Mouse (Mus musculus) T-helper 17 cell (primary cell): Measurements from ENCODE around the gene Ubqln4.

Experiments used
- in situ Hi-C, 2 experiments: fragments of 300-600 bp; cut with MboI, MseI; formaldehyde crosslinking; loops; 1 replicate in 1 of 2; 2 replicates in 1 of 2; pipeline ENCODE4 v1.15.1; 2025; ENCODE audit warnings: high pct_unique_total_duplicates in 2 of 2

Gene Ubqln4

GRCm38 (mm10) chr3:88553525-88553879 is at the start of gene Ubqln4:
Gene Ubqln4, plus strand, starts transcription at chr3:88553758.
- in situ Hi-C loops, result no loop called here

GRCm38 (mm10) chr3:88503881-88504746 is 49.4 kb upstream of the Ubqln4 start:
- in situ Hi-C loops, result no loop called here

- in situ Hi-C loops, result no loop called here
Observed at GRCm38 (mm10) chr3:88505081-88505480, 48.5 kb upstream of the Ubqln4 start.

DNA sequence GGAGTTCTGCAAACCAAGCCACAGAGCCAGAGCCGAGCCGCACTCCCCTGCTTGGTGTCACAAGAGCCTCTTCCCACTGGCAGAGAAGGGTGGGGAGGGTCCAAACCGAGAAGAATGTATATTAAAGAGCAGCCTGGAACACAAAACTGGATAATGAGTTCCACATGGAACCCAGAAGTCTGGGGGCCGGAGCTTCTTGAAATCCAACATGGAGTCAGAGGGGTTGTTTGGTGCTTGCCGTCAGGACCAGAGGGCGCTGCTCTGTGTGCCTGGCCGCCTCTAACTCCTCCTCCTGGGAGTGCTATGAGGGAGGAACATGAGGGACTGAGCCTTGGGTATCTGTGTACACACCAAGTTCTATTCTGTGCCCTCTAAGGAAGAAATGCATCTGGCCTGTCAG is 47.8 kb upstream of the Ubqln4 start:
- in situ Hi-C loops, result no loop called here

- in situ Hi-C loops, result no loop called here
Observed at GRCm38 (mm10) chr3:88509250-88509649, 44.3 kb upstream of the Ubqln4 start.

DNA sequence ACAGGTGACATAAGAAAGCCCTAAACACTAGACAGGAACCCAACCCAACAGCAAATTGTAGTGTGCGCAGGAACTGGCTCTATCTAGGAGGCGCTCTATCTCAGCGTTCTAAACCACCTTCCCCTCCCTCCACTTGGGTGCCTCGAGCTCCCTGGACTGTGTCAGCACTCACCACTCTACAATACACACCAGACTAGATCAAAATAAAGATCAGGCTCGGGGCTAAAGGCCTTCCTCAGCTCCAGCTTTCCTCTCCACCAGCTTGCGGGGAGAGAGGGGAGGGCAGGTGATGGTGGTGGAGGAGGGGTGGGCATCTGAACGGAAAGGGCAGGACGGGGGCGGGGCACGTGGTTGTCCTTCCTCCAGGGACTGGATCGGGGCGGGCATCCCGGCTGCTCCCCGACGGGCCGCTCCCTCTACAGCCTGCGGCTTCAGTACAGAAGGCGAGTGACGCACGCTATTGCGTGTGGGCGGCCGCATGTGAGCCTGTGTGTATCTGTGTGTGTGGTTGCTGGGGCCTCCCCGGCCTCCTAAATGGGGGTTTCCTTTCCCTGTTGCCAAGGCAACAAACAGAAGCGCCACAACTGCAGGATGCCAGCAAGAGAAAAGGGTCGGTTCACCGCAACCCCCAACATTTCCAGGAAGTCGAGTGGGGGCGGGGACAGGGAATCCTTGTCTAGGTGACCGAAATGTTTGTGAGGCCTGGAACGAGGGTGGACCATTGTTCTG is 43.7 kb upstream of the Ubqln4 start, which contains the start of gene Lmna:
TSS of gene Lmna (minus strand) at position 265 of the 729 bp plus-strand sequence.
- in situ Hi-C loops, result loop anchor here in 1 of 2 experiments (10.0 kb wide), 1 partner anchor 365 kb away; the partner anchor contains the start of gene Mef2d

- in situ Hi-C loops, result loop anchor here in 1 of 2 experiments (10.0 kb wide), 1 partner anchor 366 kb away; the partner anchor contains the start of gene Mef2d
Observed at GRCm38 (mm10) chr3:88510421-88511289, 42.9 kb upstream of the Ubqln4 start.

- in situ Hi-C loops, result loop anchor here in 1 of 2 experiments (10.0 kb wide), 1 partner anchor 367 kb away; the partner anchor contains the start of gene Mef2d
Observed at GRCm38 (mm10) chr3:88511559-88511958, 42.0 kb upstream of the Ubqln4 start.

DNA sequence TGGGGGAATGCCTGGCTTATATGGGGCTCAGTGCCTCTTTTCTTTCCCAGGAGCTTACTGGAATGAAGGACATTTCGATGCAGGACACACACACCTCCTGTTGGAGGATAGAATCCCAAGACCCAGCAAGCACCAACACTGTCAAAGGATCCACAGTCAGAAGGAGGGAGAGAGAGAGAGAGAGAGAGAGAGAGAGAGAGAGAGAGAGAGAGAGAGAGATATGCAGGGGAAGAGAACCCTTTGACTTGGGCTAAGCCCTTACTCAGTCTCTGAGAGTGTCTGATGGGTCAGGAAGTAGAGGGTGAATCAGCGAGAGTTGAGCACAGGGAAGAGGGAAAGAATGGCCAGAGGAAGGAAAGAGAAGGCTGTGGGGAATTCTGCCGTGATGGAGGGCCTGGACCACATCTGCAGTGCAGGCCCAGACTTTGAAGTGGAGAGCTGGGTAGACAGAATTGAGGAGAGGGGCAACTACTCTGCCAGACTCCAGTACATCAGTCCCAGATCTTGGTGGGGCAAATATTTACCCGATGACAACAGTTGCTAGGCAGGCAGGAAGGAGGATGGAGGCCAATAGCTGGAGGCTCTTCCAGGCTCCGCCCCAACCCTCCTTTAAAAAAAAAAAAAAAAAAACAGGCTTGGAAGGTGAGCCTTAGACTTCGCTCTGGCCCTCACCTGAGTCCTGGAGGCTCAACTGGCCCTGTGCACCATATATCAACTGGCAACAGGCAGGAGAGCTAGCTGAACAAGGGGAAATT is 41.2 kb upstream of the Ubqln4 start:
- in situ Hi-C loops, result loop anchor here in 1 of 2 experiments (10.0 kb wide), 1 partner anchor 368 kb away; the partner anchor contains the start of gene Mef2d

DNA sequence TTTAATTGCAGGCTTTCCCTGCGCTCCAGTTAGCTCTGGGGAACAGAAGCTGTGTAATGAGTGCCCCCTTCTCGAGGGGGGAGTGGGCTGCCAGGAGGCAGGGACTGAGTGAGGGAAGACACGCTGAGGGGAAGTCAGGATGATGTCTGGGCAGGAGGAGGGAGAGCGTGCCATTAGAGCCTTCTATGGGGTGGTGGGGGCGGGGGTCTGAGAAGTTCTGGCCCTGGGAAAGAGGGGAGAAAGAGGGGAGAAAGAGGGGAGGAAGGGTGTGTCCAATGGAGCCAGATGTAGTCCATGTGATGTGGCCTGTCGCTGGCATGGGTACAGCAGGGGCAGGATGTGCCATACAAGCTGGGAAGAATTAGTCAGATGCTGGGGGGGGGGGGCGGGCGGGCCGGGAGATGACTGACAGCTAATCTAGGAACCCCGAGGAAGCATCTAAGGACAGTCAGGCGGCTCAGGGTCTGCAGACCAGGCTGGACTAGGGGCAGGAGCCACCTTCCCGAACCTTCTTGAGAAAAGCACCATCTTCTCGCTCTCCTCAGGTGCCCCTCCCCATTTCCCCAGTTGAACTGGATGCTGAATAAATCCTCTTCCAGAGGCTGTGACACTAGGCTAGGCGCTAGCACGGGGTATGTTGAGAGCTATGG is 40.5 kb upstream of the Ubqln4 start:
- in situ Hi-C loops, result loop anchor here in 1 of 2 experiments (10.0 kb wide), 1 partner anchor 368 kb away; the partner anchor contains the start of gene Mef2d

- in situ Hi-C loops, result loop anchor here in 1 of 2 experiments (10.0 kb wide), 1 partner anchor 369 kb away; the partner anchor contains the start of gene Mef2d
Observed at GRCm38 (mm10) chr3:88513546-88514115, 39.9 kb upstream of the Ubqln4 start.

DNA sequence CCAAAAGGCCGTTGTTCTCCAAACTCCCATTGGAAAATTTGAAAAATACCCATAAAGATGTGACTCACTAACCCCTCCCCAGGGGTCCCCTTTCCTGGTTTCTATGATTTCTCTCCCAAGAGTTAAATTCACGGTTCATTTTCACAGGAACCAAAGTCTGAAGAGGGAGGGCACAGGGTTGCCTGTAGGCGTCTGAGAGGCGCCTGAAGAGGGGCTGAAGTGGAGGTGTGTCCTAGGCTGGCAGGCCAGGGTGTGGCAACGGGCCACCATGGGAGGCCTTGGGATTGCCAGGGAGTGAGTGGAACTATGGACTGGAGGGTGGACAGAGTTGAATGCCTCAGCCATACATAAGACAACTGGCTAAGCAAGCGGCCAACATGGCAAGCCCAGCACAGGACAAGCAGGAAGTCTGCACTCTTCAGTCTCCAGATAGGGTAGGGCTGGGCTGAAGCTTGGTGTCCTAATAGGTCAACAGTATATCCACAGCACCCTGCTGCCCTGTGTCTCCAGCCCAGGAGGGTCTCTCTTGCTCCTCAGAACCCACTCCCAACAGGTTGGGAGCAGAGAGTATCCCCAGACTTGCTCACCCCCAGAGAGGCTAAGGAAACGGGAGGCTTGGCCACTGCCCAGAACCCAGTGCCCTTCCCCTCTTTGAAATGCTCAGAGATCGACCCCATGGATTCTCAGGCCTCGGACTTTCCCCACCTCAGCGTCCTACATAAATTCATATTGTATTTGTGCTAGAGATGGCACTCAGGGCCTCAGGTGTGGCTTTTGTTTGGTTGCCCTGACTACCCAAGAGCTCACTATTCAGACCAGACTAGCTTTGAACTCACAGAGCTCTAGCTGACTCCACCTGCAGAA is 39.1 kb upstream of the Ubqln4 start:
- in situ Hi-C loops, result loop anchor here in 1 of 2 experiments (10.0 kb wide), 1 partner anchor 370 kb away; the partner anchor contains the start of gene Mef2d

- in situ Hi-C loops, result loop anchor here in 1 of 2 experiments (10.0 kb wide), 1 partner anchor 370 kb away; the partner anchor contains the start of gene Mef2d
Observed at GRCm38 (mm10) chr3:88515095-88515386, 38.5 kb upstream of the Ubqln4 start.

DNA sequence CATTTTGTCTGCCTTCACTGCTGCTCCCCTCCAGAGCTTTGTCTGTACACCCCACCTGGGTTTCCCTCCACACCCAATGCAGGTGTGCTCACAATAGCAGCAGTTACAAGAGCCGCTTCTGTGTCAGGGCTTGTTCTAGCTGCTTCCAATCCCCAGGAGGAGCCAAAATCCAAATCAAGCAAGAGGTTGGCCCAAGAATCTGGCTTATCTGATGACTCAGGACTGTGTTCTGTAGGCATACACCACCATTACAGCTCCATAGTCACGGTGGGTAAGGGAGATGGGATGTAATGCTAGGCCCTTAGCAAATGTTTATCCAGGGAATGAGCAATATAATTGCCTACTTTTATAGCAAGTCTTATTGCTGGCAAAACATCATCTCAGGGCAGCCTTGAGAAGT is 37.2 kb upstream of the Ubqln4 start:
- in situ Hi-C loops, result loop anchor here in 1 of 2 experiments (10.0 kb wide), 1 partner anchor 372 kb away; the partner anchor contains the start of gene Mef2d

GRCm38 (mm10) chr3:88518411-88518810 is 35.1 kb upstream of the Ubqln4 start:
- in situ Hi-C loops, result loop anchor here in 1 of 2 experiments (10.0 kb wide), 1 partner anchor 374 kb away; the partner anchor contains the start of gene Mef2d

- in situ Hi-C loops, result loop anchor here (5.0 kb wide), 2 partner anchors 33 to 113 kb away; no protein-coding TSS in a partner anchor
Observed at GRCm38 (mm10) chr3:88520078-88520477, 33.5 kb upstream of the Ubqln4 start.

DNA sequence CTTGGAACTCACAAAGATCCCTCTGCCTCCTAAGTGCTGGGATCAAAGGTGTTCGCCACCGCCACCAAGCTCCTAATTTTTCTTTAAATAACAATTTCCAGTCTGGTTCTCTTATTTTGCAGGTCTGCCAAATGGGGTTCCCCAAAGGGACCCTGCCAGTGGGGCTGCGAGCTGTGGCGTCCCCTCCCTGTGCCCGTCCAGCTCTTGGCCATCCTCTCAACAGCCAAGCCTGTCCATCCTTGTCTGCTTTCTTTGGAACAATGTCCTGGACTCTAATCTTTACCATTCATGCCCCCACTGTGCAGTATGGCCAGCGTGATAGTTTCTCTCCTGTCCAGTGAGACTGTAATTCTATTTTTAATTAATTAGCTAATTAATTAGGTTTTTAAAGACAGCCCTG is 32.4 kb upstream of the Ubqln4 start:
- in situ Hi-C loops, result loop anchor here (5.0 kb wide), 2 partner anchors 34 to 114 kb away; no protein-coding TSS in a partner anchor

GRCm38 (mm10) chr3:88521803-88522331 is 31.7 kb upstream of the Ubqln4 start:
- in situ Hi-C loops, result loop anchor here (5.0 kb wide), 2 partner anchors 35 to 115 kb away; no protein-coding TSS in a partner anchor
